Mouse (Mus musculus): ENCODE results near the gene Scarf2.

DNA sequence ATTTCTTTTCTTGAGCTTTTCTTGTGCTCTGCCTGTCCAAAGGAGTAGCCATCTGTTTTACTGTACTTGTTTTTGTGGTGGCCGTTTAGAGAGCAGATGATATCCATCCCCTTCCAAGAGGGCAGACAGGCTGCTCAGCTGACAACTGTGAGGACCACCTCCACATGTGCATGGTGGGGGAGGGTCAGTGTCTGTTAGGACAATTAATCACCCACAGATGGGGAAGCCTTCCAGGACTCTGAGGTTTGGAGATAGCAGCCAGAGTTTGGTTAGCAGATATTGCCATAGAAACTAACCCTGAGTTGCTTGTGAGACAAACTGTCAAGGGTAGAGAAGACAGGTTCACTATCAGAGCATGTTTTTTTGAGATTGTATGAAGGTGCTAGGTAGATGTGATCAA is 36.0 kb upstream of the Scarf2 start:
- TF ChIP-seq CTCF (IDR thresholded peaks at IDR 0.05; ENCODE audit: low read depth, low read length) (no peak), POLR2A (IDR thresholded peaks at IDR 0.05; ENCODE audit: borderline replicate concordance, low read depth, low read length) (no peak)
